11 mouse cellular contexts compared by ENCODE assay signal in the genomic region with DNA sequence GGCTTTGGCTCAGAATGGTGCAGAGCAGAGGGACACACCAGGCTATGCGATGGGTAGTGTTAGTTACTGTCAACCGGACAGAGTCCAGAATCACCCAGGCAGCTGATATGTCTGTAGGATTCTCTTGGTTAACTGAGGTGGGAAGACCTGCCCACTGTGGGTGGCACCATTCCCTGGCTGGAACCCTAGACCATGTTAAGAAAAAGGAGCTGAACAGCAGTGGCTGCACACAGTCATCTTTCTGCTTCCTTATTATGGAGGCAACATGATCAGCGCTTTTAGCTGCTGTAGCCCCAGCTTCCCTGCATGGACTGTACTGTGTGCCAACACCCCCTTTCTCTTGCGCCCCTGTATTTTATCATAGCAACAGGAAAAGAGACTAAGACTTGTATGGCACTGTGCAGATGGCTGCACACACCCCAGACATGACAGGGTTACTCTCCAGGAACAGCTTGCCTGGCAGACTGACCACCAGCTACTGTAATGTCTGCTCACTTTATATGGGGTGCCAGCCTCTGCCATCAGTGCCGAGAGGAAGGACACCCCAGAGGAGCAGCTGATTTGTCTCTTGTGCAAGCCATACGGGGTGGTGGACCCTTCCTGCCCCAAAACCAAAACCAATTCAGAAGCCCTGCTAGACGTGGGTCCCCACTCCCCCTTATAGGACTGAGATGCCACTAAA. TPM values are rescaled to one million over a fixed set of nuclear protein-coding genes. Genes with fewer than 3 reads are reported as not detected.
"Had no signal": no experiment of that assay in that cellular context is flagged by ENCODE, and none has a peak within 500 bp of the region (broad histone marks: within the 10 kb centered on the region; RNA-seq: fewer than 3 reads in every experiment).

No protein-coding gene starts in this region.

- ATAC-seq: liver, embryonic 12.5 days; midbrain, embryonic 15.5 days had no signal

- DNase-seq: kidney, adult 9 months; kidney, postnatal 36 days; left cerebral cortex, postnatal 4 days; lung, embryonic 14.5 days; lung, postnatal 10 days; lung, postnatal 4 days; thymus, adult 2 months; thymus, postnatal 25 days had no signal

RNA-seq across cellular contexts. Expression of gene Gm42372, which starts 29.2 kb away (rescaled TPM):
- polyA plus RNA-seq: urinary bladder, adult 2 months had no signal

RNA-seq across cellular contexts. Expression of gene Pnmal1, which starts 52.6 kb away (rescaled TPM):
- polyA plus RNA-seq: thymus, adult 2 months had no signal
